Mouse (Mus musculus) CH12.LX (cell line): ENCODE measurements around the gene Hes2. TPM values are rescaled to one million over a fixed set of nuclear protein-coding genes. Genes with fewer than 3 reads are reported as not detected.

ENCODE experiments used
- DNase-seq: peaks from one replicate; pipeline ENCODE4 v3.0.0-alpha.2; 2013; ENCODE audit errors: extremely low read depth
- H3K27ac ChIP-seq: 2 replicates; pipeline ENCODE4 v1.5.1; 2012; ENCODE audit warnings: low read depth, mild to moderate bottlenecking, control low read depth, moderate library complexity; ENCODE audit not compliant: insufficient read depth
- H3K27me3 ChIP-seq: replicated peaks from 2 replicates; pipeline ENCODE3; 2012; ENCODE audit warnings: inconsistent platforms
- H3K36me3 ChIP-seq, 2 experiments: replicated peaks in 1 of 2; 2 replicates each; pipeline versions ENCODE3 to v1.6.1; 2012; ENCODE audit warnings: inconsistent platforms in 1 of 2, low read length in 1 of 2, mild to moderate bottlenecking in 1 of 2, mixed read lengths in 1 of 2, moderate library complexity in 1 of 2; ENCODE audit not compliant: control insufficient read depth in 1 of 2, insufficient read depth in 1 of 2
- H3K4me1 ChIP-seq, 2 experiments: 2 replicates each; pipeline ENCODE4 v1.6.1; 2012; ENCODE audit warnings: inconsistent platforms in 1 of 2, moderate library complexity in 1 of 2; ENCODE audit not compliant: insufficient read depth in 2 of 2, control insufficient read depth in 1 of 2
- H3K4me2 ChIP-seq: 2 replicates; pipeline ENCODE4 v1.6.1; 2012; ENCODE audit warnings: low read depth, mild to moderate bottlenecking, control low read depth; ENCODE audit not compliant: poor library complexity, insufficient read depth, severe bottlenecking
- H3K4me3 ChIP-seq, 3 experiments: fragments of 150-350 bp in 1 of 3; sonication (generic) in 1 of 3; replicated peaks in 1 of 3; 2 replicates each; pipeline versions ENCODE3 to v1.5.1; 2011 to 2012; ENCODE audit warnings: low read depth in 2 of 3, low read length in 2 of 3, mild to moderate bottlenecking in 2 of 3, moderate library complexity in 2 of 3, control low read depth in 1 of 3, improper control_type of control experiment in 1 of 3, inconsistent platforms in 1 of 3, mixed read lengths in 1 of 3; ENCODE audit not compliant: poor library complexity in 1 of 3
- H3K79me2 ChIP-seq: replicated peaks from 2 replicates; pipeline ENCODE4 v1.6.1; 2012; ENCODE audit warnings: mild to moderate bottlenecking, moderate library complexity; ENCODE audit not compliant: control insufficient read depth, poor library complexity, insufficient read depth, severe bottlenecking; ENCODE audit errors: extremely low read depth
- H3K9ac ChIP-seq: 2 replicates; pipeline ENCODE4 v1.6.1; 2012; ENCODE audit warnings: low read depth, mild to moderate bottlenecking, control low read depth, moderate library complexity; ENCODE audit not compliant: insufficient read depth
- H3K9me3 ChIP-seq: replicated peaks from 2 replicates; pipeline ENCODE3; 2012; ENCODE audit warnings: low read length, inconsistent platforms, mixed read lengths
- BHLHE40 ChIP-seq: IDR thresholded peaks from 2 replicates; pipeline ENCODE4 v1.6.1; 2011; ENCODE audit warnings: mild to moderate bottlenecking, low read depth, low read length, improper control_type of control experiment
- CHD1 ChIP-seq: IDR thresholded peaks from 2 replicates; pipeline ENCODE4 v1.6.1; 2012; ENCODE audit warnings: low read depth, low read length, improper control_type of control experiment, inconsistent platforms
- CHD2 ChIP-seq: IDR thresholded peaks from 2 replicates; pipeline ENCODE4 v1.6.1; 2011; ENCODE audit warnings: low read length, improper control_type of control experiment
- CTCF ChIP-seq, 2 experiments: IDR thresholded peaks in 1 of 2; conservative IDR thresholded peaks in 1 of 2; 2 replicates each; pipeline ENCODE4 v1.5.1; 2011 to 2012; ENCODE audit warnings: low read depth in 2 of 2, low read length in 2 of 2, improper control_type of control experiment in 1 of 2, inconsistent platforms in 1 of 2, mild to moderate bottlenecking in 1 of 2, moderate library complexity in 1 of 2
- E2F4 ChIP-seq: IDR thresholded peaks from 2 replicates; pipeline ENCODE4 v1.6.1; 2011; ENCODE audit warnings: low read depth, low read length, improper control_type of control experiment; ENCODE audit not compliant: insufficient replicate concordance
- ELF1 ChIP-seq: IDR thresholded peaks from 2 replicates; pipeline ENCODE4 v1.6.1; 2014; ENCODE audit warnings: low read depth, mild to moderate bottlenecking, inconsistent platforms, low read length, improper control_type of control experiment
- EP300 ChIP-seq: IDR thresholded peaks from 2 replicates; pipeline ENCODE4 v1.6.1; 2011; ENCODE audit warnings: low read length, improper control_type of control experiment
- HCFC1 ChIP-seq: IDR thresholded peaks from 2 replicates; pipeline ENCODE4 v1.6.1; 2012; ENCODE audit warnings: low read depth, mild to moderate bottlenecking, inconsistent platforms, low read length, improper control_type of control experiment
- IRF4 ChIP-seq: IDR thresholded peaks from 2 replicates; pipeline ENCODE4 v1.6.1; 2014; ENCODE audit warnings: low read depth, mild to moderate bottlenecking, inconsistent platforms, low read length, improper control_type of control experiment
- JUND ChIP-seq: conservative IDR thresholded peaks from 2 replicates; pipeline ENCODE4 v1.6.1; 2011; ENCODE audit warnings: low read depth, low read length, improper control_type of control experiment
- KAT2A ChIP-seq: IDR thresholded peaks from 2 replicates; pipeline ENCODE4 v1.6.1; 2012; ENCODE audit warnings: low read length, improper control_type of control experiment, inconsistent platforms; ENCODE audit not compliant: insufficient replicate concordance
- MAFK ChIP-seq: IDR thresholded peaks from 2 replicates; pipeline ENCODE4 v1.6.1; 2011; ENCODE audit warnings: low read length, improper control_type of control experiment; ENCODE audit not compliant: insufficient replicate concordance
- MAX ChIP-seq: IDR thresholded peaks from 2 replicates; pipeline ENCODE4 v1.6.1; 2011; ENCODE audit warnings: low read length, improper control_type of control experiment
- MAZ ChIP-seq: IDR thresholded peaks from 2 replicates; pipeline ENCODE4 v1.6.1; 2012; ENCODE audit warnings: low read depth, mild to moderate bottlenecking, inconsistent platforms, low read length, improper control_type of control experiment, moderate library complexity
- MXI1 ChIP-seq: IDR thresholded peaks from 2 replicates; pipeline ENCODE4 v1.6.1; 2011; ENCODE audit warnings: mild to moderate bottlenecking, low read depth, low read length, improper control_type of control experiment
- MYC ChIP-seq: IDR thresholded peaks from 2 replicates; pipeline ENCODE4 v1.6.1; 2011; ENCODE audit warnings: low read depth, mild to moderate bottlenecking, improper control_type of control experiment, low read length
- NELFE ChIP-seq: IDR thresholded peaks from 2 replicates; pipeline ENCODE4 v1.6.1; 2011; ENCODE audit warnings: low read depth, low read length, improper control_type of control experiment
- NRF1 ChIP-seq: IDR thresholded peaks from 2 replicates; pipeline ENCODE4 v1.6.1; 2014; ENCODE audit warnings: low read depth, mild to moderate bottlenecking, inconsistent platforms, low read length, improper control_type of control experiment, moderate library complexity
- PAX5 ChIP-seq: IDR thresholded peaks from 2 replicates; pipeline ENCODE4 v1.6.1; 2012; ENCODE audit warnings: low read length, inconsistent platforms, mixed read lengths
- POLR2A ChIP-seq: IDR thresholded peaks from 2 replicates; pipeline ENCODE4 v1.6.1; 2011; ENCODE audit warnings: low read depth, mild to moderate bottlenecking, improper control_type of control experiment, low read length
- POLR2AphosphoS2 ChIP-seq: IDR thresholded peaks from 2 replicates; pipeline ENCODE4 v1.6.1; 2011; ENCODE audit warnings: low read depth, low read length, improper control_type of control experiment
- RAD21 ChIP-seq: IDR thresholded peaks from 2 replicates; pipeline ENCODE4 v1.6.1; 2011; ENCODE audit warnings: low read depth, mild to moderate bottlenecking, low read length, improper control_type of control experiment, moderate library complexity
- RCOR1 ChIP-seq: conservative IDR thresholded peaks from 2 replicates; pipeline ENCODE4 v1.6.1; 2012; ENCODE audit warnings: low read depth, mild to moderate bottlenecking, inconsistent platforms, low read length, improper control_type of control experiment
- SIN3A ChIP-seq: IDR thresholded peaks from 2 replicates; pipeline ENCODE4 v1.6.1; 2012; ENCODE audit warnings: low read length, improper control_type of control experiment, inconsistent platforms
- SMC3 ChIP-seq: IDR thresholded peaks from 2 replicates; pipeline ENCODE4 v1.6.1; 2011; ENCODE audit warnings: low read depth, low read length, improper control_type of control experiment
- TCF12 ChIP-seq: IDR thresholded peaks from 2 replicates; pipeline ENCODE4 v1.6.1; 2014; ENCODE audit warnings: low read depth, mild to moderate bottlenecking, inconsistent platforms, low read length, improper control_type of control experiment
- USF1 ChIP-seq: IDR thresholded peaks from 2 replicates; pipeline ENCODE4 v1.6.1; 2014; ENCODE audit warnings: low read depth, mild to moderate bottlenecking, inconsistent platforms, low read length, improper control_type of control experiment
- USF2 ChIP-seq: conservative IDR thresholded peaks from 2 replicates; pipeline ENCODE4 v1.6.1; 2011; ENCODE audit warnings: low read depth, low read length, improper control_type of control experiment
- ZC3H11A ChIP-seq: IDR thresholded peaks from 2 replicates; pipeline ENCODE4 v1.6.1; 2012; ENCODE audit warnings: low read depth, mild to moderate bottlenecking, inconsistent platforms, low read length, improper control_type of control experiment
- ZKSCAN1 ChIP-seq: IDR thresholded peaks from 2 replicates; pipeline ENCODE4 v1.6.1; 2012; ENCODE audit warnings: low read depth, inconsistent platforms, low read length, improper control_type of control experiment, borderline replicate concordance
- ZMIZ1 ChIP-seq: IDR thresholded peaks from 2 replicates; pipeline ENCODE4 v1.6.1; 2012; ENCODE audit warnings: low read depth, mild to moderate bottlenecking, inconsistent platforms, low read length, improper control_type of control experiment
- ZNF384 ChIP-seq: IDR thresholded peaks from 2 replicates; pipeline ENCODE4 v1.6.1; 2012; ENCODE audit warnings: low read depth, low read length, improper control_type of control experiment, inconsistent platforms
- dilution Hi-C: fragments of 300-500 bp; cut with MboI; formaldehyde crosslinking; loops from 2 replicates; pipeline ENCODE4 v1.14.3; 2020; ENCODE audit warnings: low sequenced_read_pairs; ENCODE audit not compliant: extremely low pct_unique_long_range_greater_than_20kb, extremely low pct_ligation_motif_present
- in situ Hi-C: fragments of 300-500 bp; cut with MboI; formaldehyde crosslinking; loops from 3 replicates; pipeline ENCODE4 v1.14.3; 2019; ENCODE audit warnings: low sequenced_read_pairs, low pct_ligation_motif_present, low pct_unique_long_range_greater_than_20kb, mixed read lengths
- polyA plus RNA-seq: library from polyadenylated mRNA; unstranded; fragments of >175 nt; gene quantifications from 2 replicates; pipeline ENCODE4 v1.2.1, GENCODE M21; 2012; ENCODE audit warnings: low read depth; ENCODE audit not compliant: insufficient read length
- total RNA-seq, 2 experiments: library from RNA; depleted of rRNA; stranded (reverse); fragments of 300-350 nt in 1 of 2; fragments of >200 nt in 1 of 2; gene quantifications; 2 replicates each; pipeline ENCODE4 v1.2.3; 2012 to 2014

The Hes2 gene
- total and polyA plus RNA-seq, 3 experiments = not detected

- TF ChIP-seq MAZ (no peak), PAX5 (no peak), MAFK (no peak), MXI1 (no peak), JUND (no peak), BHLHE40 (no peak), E2F4 (no peak), EP300 (no peak), CHD1 (no peak), NELFE (no peak), ZNF384 (no peak), MAX (no peak), IRF4 (no peak)
- Histone ChIP-seq H3K27me3 (peaks cover 76% of the 10 kb centered on the region), H3K79me2 (no peaks in the 10 kb centered on the region), H3K9ac (no peak within 1 kb of the TSS), H3K4me1 (peaks cover 11 to 13% of the 10 kb centered on the region in 2 experiments), H3K4me2 (no peak within 1 kb of the TSS), H3K4me3 (no peak within 1 kb of the TSS), H3K27ac (no peak within 1 kb of the TSS), H3K36me3 (no peaks in the 10 kb centered on the region), H3K9me3 (peaks cover 6% of the 10 kb centered on the region)
- DNase-seq = no peak
- dilution Hi-C loops = no loop called here
- in situ Hi-C loops = no loop called here
Observed at GRCm38 (mm10) chr4:152151966-152152544, 6.6 kb upstream of the Hes2 start, which contains the start of gene Espn. Gene Espn (minus strand): TSS chr4:152152371.

- in situ Hi-C loops (no loop called here), dilution Hi-C loops (no loop called here)
- Histone ChIP-seq H3K79me2 (no peaks in the 10 kb centered on the region), H3K36me3 (no peaks in the 10 kb centered on the region), H3K4me1 (peaks cover 11 to 21% of the 10 kb centered on the region in 2 experiments), H3K4me3 (no peak overlapping the region), H3K27ac (no peak overlapping the region), H3K4me2 (peak overlapping the region; percentile 60), H3K9me3 (peaks cover 6% of the 10 kb centered on the region), H3K27me3 (peaks cover 77% of the 10 kb centered on the region), H3K9ac (no peak overlapping the region)
- peak; percentile 95 for DNase-seq
- TF ChIP-seq RCOR1 (no peak), MAZ (no peak), TCF12 (peak; percentile 53; the same call in 1 of the 2 replicates), JUND (peak; percentile 52; the same call in 1 of the 2 replicates), PAX5 (no peak), MYC (peak; percentile 76), CHD1 (no peak), USF1 (no peak), CTCF (conservative IDR thresholded peaks at IDR 0.05 in 1 of 2, IDR thresholded peaks at IDR 0.05 in 1 of 2; ENCODE audit: low read depth in 2 of 2, low read length in 2 of 2) (peak; percentile 79 to 89), CHD2 (no peak), ZNF384 (no peak), IRF4 (peak; percentile 81), USF2 (no peak; the same call in 1 of the 2 replicates), HCFC1 (peak; percentile 78), ZC3H11A (no peak), ELF1 (peak; percentile 89), NRF1 (peak; percentile 62), ZMIZ1 (no peak), RAD21 (peak; percentile 42), POLR2AphosphoS2 (no peak), EP300 (peak; percentile 70), ZKSCAN1 (no peak), SIN3A (no peak), POLR2A (peak; percentile 41; the same call in 1 of the 2 replicates), MXI1 (no peak; the same call in 1 of the 2 replicates), KAT2A (0 out of 2 replicates have a peak, but pooled peaks have one; percentile 28), BHLHE40 (peak; percentile 70), MAX (peak; percentile 95), SMC3 (peak; percentile 53)
Observed at GRCm38 (mm10) chr4:152153771-152154177, 4.9 kb upstream of the Hes2 start.
